Mouse (Mus musculus) urinary bladder, postnatal 10 days (tissue): ENCODE data around the gene Plpp2.

Experiments used
- DNase-seq: peaks from one replicate; pipeline ENCODE4 v3.0.0; 2022; ENCODE audit warnings: low spot score

Gene Plpp2

DNA sequence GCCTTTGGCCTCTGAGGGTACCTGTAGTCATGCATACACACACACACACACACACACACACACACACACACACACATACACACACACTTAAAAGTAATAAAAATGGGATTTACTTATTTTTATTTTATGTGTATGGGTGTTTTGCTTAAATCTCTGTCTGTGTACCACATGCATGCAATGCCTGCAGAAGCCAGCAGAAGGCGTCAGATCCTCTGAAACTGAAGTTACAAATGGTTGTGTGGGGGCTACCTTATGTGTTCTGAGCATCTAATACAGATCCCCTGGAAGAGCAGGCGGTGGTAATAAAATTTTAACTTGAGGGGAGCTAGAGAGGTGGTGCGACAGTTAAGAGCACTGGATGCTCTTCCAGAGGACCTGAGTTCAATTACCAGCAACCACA is 5.5 kb downstream of the Plpp2 start:
- no peak for DNase-seq

DNA sequence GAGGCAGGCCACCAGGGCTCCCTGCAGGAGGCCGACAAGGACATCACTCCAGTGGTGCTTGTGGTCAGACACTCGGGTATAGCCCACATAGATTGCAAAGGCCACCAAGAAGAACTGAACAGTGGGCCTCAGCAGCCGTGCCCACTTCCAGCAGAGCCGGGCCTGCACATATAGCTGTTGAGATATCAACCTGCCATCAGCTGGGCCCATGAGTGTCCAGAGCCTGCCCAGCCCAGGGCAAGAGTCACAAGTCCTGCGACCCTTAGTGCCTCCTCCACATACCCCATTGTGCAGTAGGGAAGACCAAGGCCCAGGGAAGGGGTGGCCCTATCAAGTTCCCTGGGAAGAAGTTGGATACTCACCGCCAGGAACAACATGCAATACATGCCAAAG is 6.1 kb downstream of the Plpp2 start:
- DNase-seq = no peak

DNA sequence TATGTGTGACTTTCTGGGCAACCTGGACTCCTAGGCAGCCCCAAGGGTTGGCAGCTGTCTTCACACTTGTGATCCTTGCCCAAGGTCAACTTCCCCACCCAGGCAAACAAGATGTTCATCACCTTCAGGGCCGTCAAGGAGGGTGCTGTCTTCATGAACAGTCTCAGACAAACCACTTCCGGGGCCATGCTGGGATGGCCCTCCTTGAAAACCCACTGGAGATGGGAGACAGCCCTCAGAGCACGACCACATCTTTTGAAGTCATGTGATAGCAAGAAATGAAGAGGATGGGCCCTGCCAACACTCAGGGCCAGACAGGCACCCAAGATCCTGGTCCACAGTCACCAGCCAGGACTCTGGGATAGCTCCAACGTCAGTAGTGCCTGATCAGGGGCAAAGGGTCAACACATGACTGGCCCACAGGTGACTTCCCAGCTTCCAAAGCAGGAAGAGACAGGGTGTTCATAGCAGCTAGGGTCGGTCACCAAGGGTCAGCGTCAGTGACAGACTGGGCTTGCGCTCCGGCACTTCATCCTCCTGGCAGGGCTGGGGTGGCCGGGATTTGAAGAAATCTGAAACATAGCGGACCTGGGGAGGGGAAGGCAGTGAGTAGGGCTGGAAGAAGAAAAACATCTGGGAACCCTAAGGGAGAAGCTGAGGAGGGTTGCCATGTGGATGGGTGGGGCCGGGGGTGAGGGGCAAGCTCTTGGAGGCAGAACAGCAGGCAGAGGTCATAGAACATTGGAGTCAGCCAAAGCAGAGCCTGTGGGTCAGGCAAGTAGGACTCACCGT is 6.7 kb downstream of the Plpp2 start:
- DNase-seq = no peak

DNA sequence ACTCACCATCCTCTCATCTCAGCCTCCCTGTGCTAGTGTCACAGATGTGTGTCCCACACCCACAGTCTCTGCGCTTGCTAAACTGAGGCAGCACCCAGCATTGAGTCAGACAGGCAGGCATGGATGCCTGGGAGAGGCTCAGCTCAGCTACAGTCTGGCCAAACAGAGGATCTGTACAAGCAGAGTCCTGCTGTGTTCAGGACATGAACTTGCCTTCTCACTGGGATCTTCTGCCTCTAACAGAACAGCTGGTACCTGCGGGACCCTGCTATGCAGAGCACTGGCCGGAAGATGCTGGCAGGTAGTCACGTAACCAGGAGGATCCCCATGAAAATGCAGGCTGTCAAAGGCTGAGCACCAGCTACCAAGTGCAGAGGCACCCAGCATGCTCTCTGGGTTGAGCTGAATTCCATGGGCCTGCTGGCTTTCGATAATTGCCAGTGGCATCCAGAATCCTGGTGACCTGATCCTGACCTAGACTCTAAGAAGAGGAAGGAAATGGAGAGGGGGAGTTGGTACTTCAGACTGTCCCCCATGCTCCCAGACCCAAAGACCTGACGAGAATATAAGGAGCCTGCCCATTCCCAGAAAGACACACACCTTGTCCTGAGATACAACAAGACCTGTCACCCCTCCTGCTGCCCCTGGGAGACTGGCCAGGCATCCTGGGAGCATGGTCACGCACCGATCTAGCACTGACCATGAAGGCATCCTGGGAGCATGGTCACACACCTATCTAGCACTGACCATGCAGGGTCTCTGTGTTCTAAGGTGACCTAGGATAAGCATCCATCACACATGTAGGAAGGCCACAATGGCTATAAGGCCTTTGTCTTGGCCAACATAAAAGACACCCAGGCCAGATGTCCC is 7.9 kb downstream of the Plpp2 start:
- DNase-seq = no peak

DNA sequence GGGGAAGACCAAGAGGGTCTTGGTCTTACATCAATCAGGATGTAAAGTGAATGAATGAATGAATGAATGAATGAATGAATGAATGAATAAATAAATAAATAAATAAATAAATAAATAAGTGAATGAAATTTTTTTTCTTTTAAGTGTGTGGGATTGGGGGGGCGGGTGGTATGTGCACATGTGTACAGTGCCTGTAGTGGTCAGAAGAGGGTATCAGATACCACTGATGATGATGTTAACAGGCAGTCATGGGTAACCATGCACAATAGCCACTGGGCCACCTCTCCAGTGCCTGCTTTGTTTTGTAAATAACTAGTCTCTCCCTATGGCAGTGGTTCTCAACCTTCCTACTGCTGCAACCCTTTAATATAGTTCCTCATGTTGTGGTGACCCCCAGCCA is 9.2 kb downstream of the Plpp2 start:
- DNase-seq = no peak

DNA sequence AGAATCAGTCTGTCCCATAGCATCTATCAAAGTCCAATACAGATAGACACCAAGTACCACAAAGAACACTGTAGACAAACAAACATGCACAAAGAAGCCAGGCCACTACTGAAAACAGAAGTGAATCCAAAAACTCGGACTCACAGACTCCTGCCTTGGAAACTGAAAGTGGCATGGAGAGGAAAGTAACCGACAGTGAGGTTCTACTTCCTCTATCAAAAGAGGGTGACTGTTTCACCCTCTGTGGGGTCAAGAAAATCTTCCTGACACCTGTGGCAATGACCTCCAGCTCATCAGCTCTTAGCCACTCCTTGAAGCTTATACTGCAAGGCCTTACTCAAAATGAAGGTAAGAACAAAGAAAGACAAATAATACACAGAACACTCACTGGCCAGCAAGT is 26.9 kb downstream of the Plpp2 start:
- DNase-seq = no peak

DNA sequence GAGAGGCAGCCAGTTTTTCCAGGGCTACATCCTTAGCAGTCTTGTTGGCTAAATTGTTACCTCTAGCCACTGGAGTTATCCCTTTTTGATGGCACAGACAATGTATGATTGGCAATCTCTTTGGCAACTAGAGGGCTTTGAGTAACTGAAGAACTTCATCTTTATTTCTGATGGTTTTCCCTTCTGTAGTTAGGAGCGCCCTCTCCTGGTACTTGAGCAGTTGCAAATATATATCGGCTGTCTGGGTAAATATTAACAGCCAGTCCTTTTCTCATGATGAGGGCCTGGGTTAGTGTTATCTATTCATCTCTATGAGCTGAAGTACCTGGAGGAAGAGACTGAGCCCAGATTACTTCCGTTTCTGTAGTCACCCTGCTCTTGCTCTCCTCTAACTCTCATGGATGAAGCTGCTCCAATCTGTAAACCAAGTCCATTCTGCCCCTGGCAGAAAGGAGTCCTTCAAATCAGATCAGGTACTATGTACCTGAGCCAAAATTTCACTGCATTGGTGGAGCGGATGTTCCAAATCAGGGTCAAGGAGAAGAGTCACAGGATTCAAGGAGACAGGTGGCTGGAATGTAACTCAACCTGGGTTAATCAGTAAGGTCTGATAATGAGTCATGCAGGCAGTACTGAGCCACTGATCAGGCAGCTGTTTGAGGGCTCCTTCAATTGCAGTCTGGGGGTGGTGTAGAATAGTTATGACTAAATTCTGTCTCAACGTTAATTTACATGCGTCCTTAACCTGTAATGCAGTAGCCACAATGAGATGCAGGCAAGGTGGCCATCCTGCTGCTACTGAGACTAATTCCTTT is 30.6 kb downstream of the Plpp2 start:
- no peak for DNase-seq

DNA sequence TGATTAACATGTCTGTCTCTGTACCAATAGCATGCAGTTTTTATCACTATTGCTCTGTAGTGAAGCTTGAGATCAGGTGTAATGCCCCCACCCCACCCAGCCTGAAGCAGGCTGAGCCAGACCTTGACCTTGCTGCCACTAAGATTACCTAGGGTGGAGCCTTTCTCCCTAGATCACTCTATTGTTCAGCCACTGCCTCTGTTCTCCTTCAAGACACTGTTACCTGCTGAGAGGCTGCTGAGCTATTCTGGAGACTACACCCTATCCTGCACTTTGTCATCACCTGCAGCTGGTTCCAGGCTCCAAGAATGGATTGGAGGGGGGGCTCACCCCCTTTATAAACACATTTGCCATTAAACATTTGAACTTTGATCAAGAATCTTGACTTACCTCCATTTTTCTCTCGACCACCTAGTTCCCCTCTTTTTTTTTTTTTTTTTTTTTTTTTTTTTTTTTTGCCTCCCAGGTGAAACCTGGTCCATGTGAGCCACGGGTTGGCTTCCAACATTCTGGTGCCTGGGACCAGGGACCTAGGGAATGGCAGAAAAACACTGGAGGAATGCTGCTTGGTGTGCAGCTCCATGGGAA is 36.8 kb downstream of the Plpp2 start:
- no peak for DNase-seq

DNA sequence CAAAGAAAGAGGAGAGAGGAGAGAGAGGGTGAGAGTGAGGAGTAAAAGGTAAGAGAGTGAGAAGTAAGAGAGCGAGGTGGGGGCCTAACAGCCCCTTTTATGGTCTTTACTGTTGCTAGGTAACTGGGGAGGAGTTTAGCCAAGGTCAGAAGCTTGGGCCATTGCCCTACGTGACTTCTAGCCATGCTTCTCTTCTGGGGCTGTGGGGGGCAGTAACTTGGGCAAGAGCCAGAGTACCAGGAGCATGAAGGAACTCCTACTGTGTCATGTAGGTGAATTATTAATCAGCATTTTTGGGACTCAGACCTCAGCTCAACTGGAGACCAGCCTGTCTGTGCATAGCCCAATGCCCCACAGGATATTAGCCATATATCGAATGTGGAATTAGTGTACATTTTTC is 37.7 kb downstream of the Plpp2 start:
- no peak for DNase-seq
